Mouse (Mus musculus): ENCODE data around the gene Dner.

Dner gene

GRCm38 (mm10) chr1:84549367-84550064 lies 146.5 kb downstream of the Dner start:
- DNase-seq (ENCODE audit: low read depth in 1 of 2, low spot score in 2 of 2) = no peak

- DNase-seq (ENCODE audit: low read depth in 1 of 2, low spot score in 2 of 2) = no peak
Measured at GRCm38 (mm10) chr1:84536069-84536468, 160.0 kb downstream of the Dner start.

GRCm38 (mm10) chr1:84525514-84525913 lies 170.5 kb downstream of the Dner start:
- no peak for DNase-seq (ENCODE audit: low read depth in 1 of 2, low spot score in 2 of 2)

GRCm38 (mm10) chr1:84524413-84524812 lies 171.6 kb downstream of the Dner start:
- no peak for DNase-seq (ENCODE audit: low read depth in 1 of 2, low spot score in 2 of 2)

GRCm38 (mm10) chr1:84522963-84523280 lies 173.1 kb downstream of the Dner start:
- no peak for DNase-seq (ENCODE audit: low read depth in 1 of 2, low spot score in 2 of 2)

- no peak for DNase-seq (ENCODE audit: low read depth in 1 of 2, low spot score in 2 of 2)
Measured at GRCm38 (mm10) chr1:84522256-84522962, 173.6 kb downstream of the Dner start.

GRCm38 (mm10) chr1:84518347-84518746 lies 177.7 kb downstream of the Dner start:
- no peak for DNase-seq (ENCODE audit: low read depth in 1 of 2, low spot score in 2 of 2)

GRCm38 (mm10) chr1:84513201-84513600 lies 182.8 kb downstream of the Dner start:
- no peak for DNase-seq (ENCODE audit: low read depth in 1 of 2, low spot score in 2 of 2)

GRCm38 (mm10) chr1:84508510-84508909 lies 187.5 kb downstream of the Dner start:
- no peak for DNase-seq (ENCODE audit: low read depth in 1 of 2, low spot score in 2 of 2)

- no peak for DNase-seq (ENCODE audit: low read depth in 1 of 2, low spot score in 2 of 2)
Measured at GRCm38 (mm10) chr1:84507568-84507967, 188.5 kb downstream of the Dner start.

- DNase-seq (ENCODE audit: low read depth in 1 of 2, low spot score in 2 of 2) = no peak
Measured at GRCm38 (mm10) chr1:84506984-84507546, 189.0 kb downstream of the Dner start.

- DNase-seq (ENCODE audit: low read depth in 1 of 2, low spot score in 2 of 2) = no peak
Measured at GRCm38 (mm10) chr1:84500673-84501072, 195.3 kb downstream of the Dner start.

- DNase-seq (ENCODE audit: low read depth in 1 of 2, low spot score in 2 of 2) = no peak
Measured at GRCm38 (mm10) chr1:84491732-84492131, 204.3 kb downstream of the Dner start.

- DNase-seq (ENCODE audit: low read depth in 1 of 2, low spot score in 2 of 2) = no peak
Measured at GRCm38 (mm10) chr1:84488546-84488945, 207.5 kb downstream of the Dner start.

GRCm38 (mm10) chr1:84485066-84485465 lies 211.0 kb downstream of the Dner start:
- DNase-seq (ENCODE audit: low read depth in 1 of 2, low spot score in 2 of 2) = no peak

GRCm38 (mm10) chr1:84484577-84484976 lies 211.4 kb downstream of the Dner start:
- no peak for DNase-seq (ENCODE audit: low read depth in 1 of 2, low spot score in 2 of 2)

- no peak for DNase-seq (ENCODE audit: low read depth in 1 of 2, low spot score in 2 of 2)
Measured at GRCm38 (mm10) chr1:84479976-84480375, 216.0 kb downstream of the Dner start.

GRCm38 (mm10) chr1:84474274-84474673 lies 221.7 kb downstream of the Dner start:
- no peak for DNase-seq (ENCODE audit: low read depth in 1 of 2, low spot score in 2 of 2)

- DNase-seq (ENCODE audit: low read depth in 1 of 2, low spot score in 2 of 2) = no peak
Measured at GRCm38 (mm10) chr1:84472260-84472659, 223.8 kb downstream of the Dner start.

GRCm38 (mm10) chr1:84470342-84470741 lies 225.7 kb downstream of the Dner start:
- no peak for DNase-seq (ENCODE audit: low read depth in 1 of 2, low spot score in 2 of 2)

- DNase-seq (ENCODE audit: low read depth in 1 of 2, low spot score in 2 of 2) = no peak
Measured at GRCm38 (mm10) chr1:84467664-84468063, 228.4 kb downstream of the Dner start.

- no peak for DNase-seq (ENCODE audit: low read depth in 1 of 2, low spot score in 2 of 2)
Measured at GRCm38 (mm10) chr1:84464761-84465160, 231.3 kb downstream of the Dner start.

Data from monocyte, adult 2 months (primary cell).